Mouse (Mus musculus) duodenum, adult 2 months (tissue): ENCODE measurements around the gene Meltf. TPM values are rescaled to one million over a fixed set of nuclear protein-coding genes. Genes with fewer than 3 reads are reported as not detected.

ENCODE experiments used
- polyA plus RNA-seq: library from polyadenylated mRNA; depleted of rRNA; stranded (reverse); fragments of >200 nt; gene quantifications from 2 replicates; pipeline ENCODE4 v1.2.3, GENCODE M21; 2012; ENCODE audit warnings: low replicate concordance; rRNA removed

The Meltf gene
- 0.11 TPM in 1 of 2 replicates, not detected in the other for polyA plus RNA-seq

DNA sequence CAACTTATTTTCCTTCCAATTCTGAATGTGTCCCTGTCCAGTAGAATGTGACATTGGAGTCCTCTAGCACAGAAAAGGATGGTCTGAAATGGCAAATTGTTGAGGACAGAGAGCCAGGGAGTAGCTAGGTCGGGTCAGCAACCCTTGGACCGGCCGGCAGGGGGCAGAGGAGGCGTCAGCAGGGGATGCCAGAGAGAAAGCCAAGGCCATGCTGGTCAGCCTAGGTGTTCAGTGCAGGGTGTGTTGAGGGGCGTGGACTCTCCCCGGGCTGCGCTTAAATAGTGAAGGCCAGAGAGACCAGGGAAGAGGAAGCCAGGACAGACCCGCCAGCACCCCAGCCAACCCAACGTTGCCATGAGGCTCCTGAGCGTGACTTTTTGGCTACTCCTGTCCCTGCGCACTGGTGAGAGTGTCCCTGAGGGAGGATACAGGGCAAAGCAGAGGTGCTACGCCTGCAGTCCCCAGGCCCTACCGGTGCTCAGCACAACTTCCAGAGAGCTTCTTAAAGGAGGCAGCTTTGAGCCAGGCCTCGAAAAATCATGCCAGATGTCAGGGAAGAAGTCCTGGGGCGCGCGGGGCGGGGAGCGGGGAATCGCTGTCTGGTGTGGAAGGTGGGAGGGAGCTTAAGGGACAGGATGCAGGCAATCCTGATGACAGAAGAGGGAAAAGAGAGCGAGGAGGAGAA is at the start of gene Meltf:
Gene Meltf (plus strand): TSS at position 238 of the 685 bp plus-strand sequence.

GRCm38 (mm10) chr16:31933751-31934549 is 55.3 kb downstream of the Meltf start, which contains the start of gene Pigz:
Gene Pigz (plus strand): TSS chr16:31933851.

DNA sequence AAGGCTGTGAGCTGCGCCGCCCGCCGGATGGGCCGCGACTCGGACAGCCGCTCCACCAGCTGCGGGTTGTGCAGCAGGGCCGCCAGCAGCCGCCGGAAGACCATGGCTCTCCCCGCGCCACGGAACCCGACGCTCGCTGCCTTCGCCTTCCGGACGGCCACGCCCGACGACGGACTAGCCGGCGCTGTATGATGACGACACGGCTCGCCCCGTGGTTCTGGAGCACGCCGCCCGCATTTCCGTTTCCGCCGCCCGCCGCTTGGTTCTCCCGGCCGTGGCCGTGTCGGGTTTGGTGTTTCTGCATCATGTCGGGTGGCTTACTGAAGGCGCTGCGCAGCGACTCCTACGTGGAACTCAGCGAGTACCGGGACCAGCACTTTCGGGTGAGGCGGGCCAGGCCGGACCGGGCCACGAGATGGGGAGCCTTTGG is 69.8 kb downstream of the Meltf start, which contains the start of the genes 0610012G03Rik and Ncbp2:
Gene 0610012G03Rik (minus strand): TSS at position 150 of the 430 bp plus-strand sequence.
Gene Ncbp2 (plus strand): TSS at position 169 of the 430 bp plus-strand sequence.

Other genes with a start within 250 kb of the Meltf start
- gene Dlg1, start 215.4 kb upstream of the Meltf start, polyA plus RNA-seq, result 4.0 and 5.9 TPM in 2 replicates
- 1.0 and 1.8 TPM in 2 replicates for gene Pigz, start 55.0 kb downstream of the Meltf start, polyA plus RNA-seq
- gene 0610012G03Rik, start 69.7 kb downstream of the Meltf start, polyA plus RNA-seq, result 123 and 271 TPM in 2 replicates
- 0.66 and 2.2 TPM in 2 replicates for gene Ncbp2, start 69.7 kb downstream of the Meltf start, polyA plus RNA-seq
- gene Senp5, start 124.5 kb downstream of the Meltf start, polyA plus RNA-seq, result 0.89 and 1.3 TPM in 2 replicates
- 7.6 and 10.4 TPM in 2 replicates for gene Pak2, start 200.5 kb downstream of the Meltf start, polyA plus RNA-seq
- 48.1 and 53.2 TPM in 2 replicates for gene Pigx, start 220.9 kb downstream of the Meltf start, polyA plus RNA-seq
- 17.2 and 29.4 TPM in 2 replicates for gene Cep19, start 221.0 kb downstream of the Meltf start, polyA plus RNA-seq